Mouse (Mus musculus): Measurements from ENCODE around the gene Cage1.

Cage1 gene

GRCm38 (mm10) chr13:38037044-38037687 lies at the start of gene Cage1:
Cage1 (minus strand) TSS chr13:38037069.
- DNase-seq (ENCODE audit: low spot score in 2 of 2): peak; percentile 97 to 98

GRCm38 (mm10) chr13:38081161-38081560 lies 44.3 kb upstream of the Cage1 start:
- DNase-seq (ENCODE audit: low spot score in 2 of 2): no peak

GRCm38 (mm10) chr13:38080725-38081124 lies 43.9 kb upstream of the Cage1 start:
- DNase-seq (ENCODE audit: low spot score in 2 of 2): no peak

GRCm38 (mm10) chr13:38080014-38080413 lies 43.1 kb upstream of the Cage1 start:
- no peak for DNase-seq (ENCODE audit: low spot score in 2 of 2)

- no peak for DNase-seq (ENCODE audit: low spot score in 2 of 2)
Observed at GRCm38 (mm10) chr13:38079366-38079765, 42.5 kb upstream of the Cage1 start.

GRCm38 (mm10) chr13:38078836-38079235 lies 42.0 kb upstream of the Cage1 start:
- DNase-seq (ENCODE audit: low spot score in 2 of 2): no peak

GRCm38 (mm10) chr13:38077113-38077512 lies 40.2 kb upstream of the Cage1 start:
- no peak for DNase-seq (ENCODE audit: low spot score in 2 of 2)

- DNase-seq (ENCODE audit: low spot score in 2 of 2): no peak
Observed at GRCm38 (mm10) chr13:38074404-38074803, 37.5 kb upstream of the Cage1 start.

- no peak for DNase-seq (ENCODE audit: low spot score in 2 of 2)
Observed at GRCm38 (mm10) chr13:38073374-38074307, 36.8 kb upstream of the Cage1 start.

- DNase-seq (ENCODE audit: low spot score in 2 of 2): no peak
Observed at GRCm38 (mm10) chr13:38070945-38071344, 34.1 kb upstream of the Cage1 start.

- DNase-seq (ENCODE audit: low spot score in 2 of 2): peak; percentile 43 to 47
Observed at GRCm38 (mm10) chr13:38064854-38065663, 28.2 kb upstream of the Cage1 start.

GRCm38 (mm10) chr13:38062678-38063077 lies 25.8 kb upstream of the Cage1 start:
- no peak for DNase-seq (ENCODE audit: low spot score in 2 of 2)

GRCm38 (mm10) chr13:38049888-38050287 lies 13.0 kb upstream of the Cage1 start:
- no peak for DNase-seq (ENCODE audit: low spot score in 2 of 2)

- DNase-seq (ENCODE audit: low spot score in 2 of 2): no peak
Observed at GRCm38 (mm10) chr13:38037811-38038210, 942 bp upstream of the Cage1 start.

- peak in 1 of 2 experiments; percentile 10 for DNase-seq (ENCODE audit: low spot score in 2 of 2)
Observed at GRCm38 (mm10) chr13:38036343-38037043, 376 bp downstream of the Cage1 start, which contains the start of gene Riok1. Riok1 (plus strand) TSS chr13:38036995.

GRCm38 (mm10) chr13:38028407-38028806 lies 8.5 kb downstream of the Cage1 start:
- DNase-seq (ENCODE audit: low spot score in 2 of 2): no peak

- no peak for DNase-seq (ENCODE audit: low spot score in 2 of 2)
Observed at GRCm38 (mm10) chr13:38027618-38028248, 9.1 kb downstream of the Cage1 start.

- DNase-seq (ENCODE audit: low spot score in 2 of 2): no peak
Observed at GRCm38 (mm10) chr13:38025874-38026273, 11.0 kb downstream of the Cage1 start.

GRCm38 (mm10) chr13:38018791-38019190 lies 18.1 kb downstream of the Cage1 start:
- no peak for DNase-seq (ENCODE audit: low spot score in 2 of 2)

GRCm38 (mm10) chr13:38015591-38015990 lies 21.3 kb downstream of the Cage1 start:
- DNase-seq (ENCODE audit: low spot score in 2 of 2): no peak

GRCm38 (mm10) chr13:38012436-38012835 lies 24.4 kb downstream of the Cage1 start:
- DNase-seq (ENCODE audit: low spot score in 2 of 2): no peak
